Mouse (Mus musculus): ENCODE measurements around the gene Zswim1. TPM values are rescaled to one million over a fixed set of nuclear protein-coding genes. Genes with fewer than 3 reads are reported as not detected.

Gene Zswim1
- polyA plus RNA-seq, 1 experiment from 2014 or later, result 20.4 TPM

GRCm38 (mm10) chr2:164856309-164857100, 34.0 kb downstream of the Zswim1 start:
- Histone ChIP-seq H3K9ac (replicated peaks; ENCODE audit: low read length) (peak overlapping the region; percentile 40), H3K4me1 (ENCODE audit: control insufficient read depth, insufficient read depth, low read length) (peaks cover 4% of the 10 kb centered on the region; the same call in 1 of the 2 replicates), H3K4me2 (ENCODE audit: low read depth, low read length) (peak overlapping the region; percentile 89), H3K36me3 (replicated peaks; ENCODE audit: control insufficient read depth, insufficient read depth, low read depth, low read length) (no peaks in the 10 kb centered on the region), H3K4me3 (ENCODE audit: low read depth, low read length) (peak overlapping the region; percentile 49), H3K27me3 (ENCODE audit: control insufficient read depth, insufficient read depth, low read length) (peaks cover 9% of the 10 kb centered on the region; the same call in 1 of the 2 replicates), H3K9me3 (replicated peaks; ENCODE audit: control insufficient read depth, low read length) (no peaks in the 10 kb centered on the region), H3K27ac (replicated peaks; ENCODE audit: low read depth, low read length) (0 out of 2 replicates have a peak overlapping the region, but pooled peaks have one; percentile 53)
- ATAC-seq (replicated peaks; ENCODE audit: insufficient number of reproducible peaks, low FRiP score, low TSS enrichment, low read depth) (no peak), DNase-seq (ENCODE audit: low spot score) (peak; percentile 43)
- WGBS, result under 1% methylated on average over 42 of the region's 42 CpGs

GRCm38 (mm10) chr2:164857101-164857821, 34.8 kb downstream of the Zswim1 start, which contains the start of gene Pltp:
Gene Pltp (minus strand): TSS chr2:164857711.
- peak within 1 kb of the TSS; percentile 89 for H3K4me2 ChIP-seq (ENCODE audit: low read depth, low read length)
- H3K9me3 ChIP-seq (replicated peaks; ENCODE audit: control insufficient read depth, low read length), result no peaks in the 10 kb centered on the region
- peaks cover 9% of the 10 kb centered on the region; the same call in 1 of the 2 replicates for H3K27me3 ChIP-seq (ENCODE audit: control insufficient read depth, insufficient read depth, low read length)
- H3K9ac ChIP-seq (replicated peaks; ENCODE audit: low read length), result peak within 1 kb of the TSS; percentile 40
- peaks cover 4% of the 10 kb centered on the region; the same call in 1 of the 2 replicates for H3K4me1 ChIP-seq (ENCODE audit: control insufficient read depth, insufficient read depth, low read length)
- peak within 1 kb of the TSS; percentile 49 for H3K4me3 ChIP-seq (ENCODE audit: low read depth, low read length)
- WGBS, result under 1% methylated on average over 45 of the region's 47 CpGs
- peak within 1 kb of the TSS; percentile 53 for H3K27ac ChIP-seq (replicated peaks; ENCODE audit: low read depth, low read length)
- DNase-seq (ENCODE audit: low spot score) (peak; percentile 78), ATAC-seq (replicated peaks; ENCODE audit: insufficient number of reproducible peaks, low FRiP score, low TSS enrichment, low read depth) (peak; percentile 74)
- no peaks in the 10 kb centered on the region for H3K36me3 ChIP-seq (replicated peaks; ENCODE audit: control insufficient read depth, insufficient read depth, low read depth, low read length)

- Histone ChIP-seq H3K36me3 (replicated peaks; ENCODE audit: control insufficient read depth, insufficient read depth, low read depth, low read length) (no peaks in the 10 kb centered on the region), H3K4me3 (ENCODE audit: low read depth, low read length) (peak overlapping the region; percentile 49), H3K9me3 (replicated peaks; ENCODE audit: control insufficient read depth, low read length) (no peaks in the 10 kb centered on the region), H3K9ac (replicated peaks; ENCODE audit: low read length) (peak overlapping the region; percentile 40), H3K27me3 (ENCODE audit: control insufficient read depth, insufficient read depth, low read length) (peaks cover 9% of the 10 kb centered on the region; the same call in 1 of the 2 replicates), H3K27ac (replicated peaks; ENCODE audit: low read depth, low read length) (no peak overlapping the region), H3K4me2 (ENCODE audit: low read depth, low read length) (peak overlapping the region; percentile 89), H3K4me1 (ENCODE audit: control insufficient read depth, insufficient read depth, low read length) (peaks cover 4% of the 10 kb centered on the region; the same call in 1 of the 2 replicates)
- ATAC-seq (replicated peaks; ENCODE audit: insufficient number of reproducible peaks, low FRiP score, low TSS enrichment, low read depth), result no peak
- WGBS, result under 1% methylated on average over 19 of the region's 19 CpGs
- peak; percentile 43 for DNase-seq (ENCODE audit: low spot score)
These were observed 35.5 kb downstream of the Zswim1 start for GRCm38 (mm10) chr2:164857842-164858553.

- no peak overlapping the region for H3K27ac ChIP-seq (replicated peaks; ENCODE audit: low read depth, low read length)
- DNase-seq (ENCODE audit: low spot score) (no peak), ATAC-seq (replicated peaks; ENCODE audit: insufficient number of reproducible peaks, low FRiP score, low TSS enrichment, low read depth) (no peak)
- H3K4me2 ChIP-seq (ENCODE audit: low read depth, low read length), result no peak overlapping the region
- H3K4me1 ChIP-seq (ENCODE audit: control insufficient read depth, insufficient read depth, low read length), result peaks cover 4% of the 10 kb centered on the region; the same call in 1 of the 2 replicates
- no peaks in the 10 kb centered on the region for H3K36me3 ChIP-seq (replicated peaks; ENCODE audit: control insufficient read depth, insufficient read depth, low read depth, low read length)
- no peak overlapping the region for H3K4me3 ChIP-seq (ENCODE audit: low read depth, low read length)
- WGBS, result 53% methylated on average over 2 of the region's 2 CpGs
- no peaks in the 10 kb centered on the region for H3K9me3 ChIP-seq (replicated peaks; ENCODE audit: control insufficient read depth, low read length)
- no peak overlapping the region for H3K9ac ChIP-seq (replicated peaks; ENCODE audit: low read length)
- peaks cover 9% of the 10 kb centered on the region; the same call in 1 of the 2 replicates for H3K27me3 ChIP-seq (ENCODE audit: control insufficient read depth, insufficient read depth, low read length)
These were observed 36.7 kb downstream of the Zswim1 start for GRCm38 (mm10) chr2:164859155-164859554.

- peaks cover 4% of the 10 kb centered on the region; the same call in 1 of the 2 replicates for H3K4me1 ChIP-seq (ENCODE audit: control insufficient read depth, insufficient read depth, low read length)
- no peak overlapping the region for H3K4me2 ChIP-seq (ENCODE audit: low read depth, low read length)
- peaks cover 7% of the 10 kb centered on the region; the same call in 1 of the 2 replicates for H3K27me3 ChIP-seq (ENCODE audit: control insufficient read depth, insufficient read depth, low read length)
- ATAC-seq (replicated peaks; ENCODE audit: insufficient number of reproducible peaks, low FRiP score, low TSS enrichment, low read depth) (no peak), DNase-seq (ENCODE audit: low spot score) (no peak)
- H3K9ac ChIP-seq (replicated peaks; ENCODE audit: low read length), result no peak overlapping the region
- H3K4me3 ChIP-seq (ENCODE audit: low read depth, low read length), result no peak overlapping the region
- WGBS, result 52% methylated on average over 9 of the region's 9 CpGs
- no peaks in the 10 kb centered on the region for H3K9me3 ChIP-seq (replicated peaks; ENCODE audit: control insufficient read depth, low read length)
- H3K36me3 ChIP-seq (replicated peaks; ENCODE audit: control insufficient read depth, insufficient read depth, low read depth, low read length), result no peaks in the 10 kb centered on the region
- H3K27ac ChIP-seq (replicated peaks; ENCODE audit: low read depth, low read length), result no peak overlapping the region
These were observed 37.4 kb downstream of the Zswim1 start for GRCm38 (mm10) chr2:164859640-164860432.

GRCm38 (mm10) chr2:164861094-164861493, 38.6 kb downstream of the Zswim1 start:
- Histone ChIP-seq H3K4me2 (ENCODE audit: low read depth, low read length) (no peak overlapping the region), H3K9me3 (replicated peaks; ENCODE audit: control insufficient read depth, low read length) (no peaks in the 10 kb centered on the region), H3K27me3 (ENCODE audit: control insufficient read depth, insufficient read depth, low read length) (peaks cover 7% of the 10 kb centered on the region; the same call in 1 of the 2 replicates), H3K36me3 (replicated peaks; ENCODE audit: control insufficient read depth, insufficient read depth, low read depth, low read length) (no peaks in the 10 kb centered on the region), H3K4me1 (ENCODE audit: control insufficient read depth, insufficient read depth, low read length) (peaks cover 4% of the 10 kb centered on the region; the same call in 1 of the 2 replicates), H3K27ac (replicated peaks; ENCODE audit: low read depth, low read length) (no peak overlapping the region), H3K4me3 (ENCODE audit: low read depth, low read length) (no peak overlapping the region), H3K9ac (replicated peaks; ENCODE audit: low read length) (no peak overlapping the region)
- no peak for ATAC-seq (replicated peaks; ENCODE audit: insufficient number of reproducible peaks, low FRiP score, low TSS enrichment, low read depth)
- DNase-seq (ENCODE audit: low spot score), result no peak
- WGBS, result 77% methylated on average over 4 of the region's 4 CpGs

- Histone ChIP-seq H3K9me3 (replicated peaks; ENCODE audit: control insufficient read depth, low read length) (no peaks in the 10 kb centered on the region), H3K27ac (replicated peaks; ENCODE audit: low read depth, low read length) (no peak overlapping the region), H3K4me1 (ENCODE audit: control insufficient read depth, insufficient read depth, low read length) (no peaks in the 10 kb centered on the region), H3K4me2 (ENCODE audit: low read depth, low read length) (no peak overlapping the region), H3K4me3 (ENCODE audit: low read depth, low read length) (no peak overlapping the region), H3K36me3 (replicated peaks; ENCODE audit: control insufficient read depth, insufficient read depth, low read depth, low read length) (no peaks in the 10 kb centered on the region), H3K9ac (replicated peaks; ENCODE audit: low read length) (no peak overlapping the region), H3K27me3 (ENCODE audit: control insufficient read depth, insufficient read depth, low read length) (no peaks in the 10 kb centered on the region)
- ATAC-seq (replicated peaks; ENCODE audit: insufficient number of reproducible peaks, low FRiP score, low TSS enrichment, low read depth), result no peak
- 45% methylated on average over 9 of the region's 9 CpGs for WGBS
- peak; percentile 67 for DNase-seq (ENCODE audit: low spot score)
These were observed 39.8 kb downstream of the Zswim1 start for GRCm38 (mm10) chr2:164862179-164862861.

Measured in embryonic facial prominence, embryonic 11.5 days (tissue).